Mouse (Mus musculus) embryo, embryonic 10.5 days (tissue): ENCODE measurements around the gene Sulf2.
A peak's percentile ranks its signal among the peaks of the same experiment; 100 is the strongest.
"Not testable (repeated sequence)": the region's sequence is repeated elsewhere in the genome, so short reads cannot be mapped to it uniquely, and the experiment has no call there.

ENCODE experiments used
- DNase-seq: peaks from one replicate; pipeline ENCODE4 v3.0.0-alpha.2; 2015; ENCODE audit warnings: low spot score

Gene Sulf2

GRCm38 (mm10) chr2:166155454-166155815, at the start of gene Sulf2:
Sulf2 (minus strand) TSS chr2:166155663.
- DNase-seq: peak; percentile 92

- DNase-seq: no peak
These were observed 48.7 kb upstream of the Sulf2 start for GRCm38 (mm10) chr2:166204174-166204573.

- no peak for DNase-seq
These were observed 48.2 kb upstream of the Sulf2 start for GRCm38 (mm10) chr2:166203647-166204046.

DNA sequence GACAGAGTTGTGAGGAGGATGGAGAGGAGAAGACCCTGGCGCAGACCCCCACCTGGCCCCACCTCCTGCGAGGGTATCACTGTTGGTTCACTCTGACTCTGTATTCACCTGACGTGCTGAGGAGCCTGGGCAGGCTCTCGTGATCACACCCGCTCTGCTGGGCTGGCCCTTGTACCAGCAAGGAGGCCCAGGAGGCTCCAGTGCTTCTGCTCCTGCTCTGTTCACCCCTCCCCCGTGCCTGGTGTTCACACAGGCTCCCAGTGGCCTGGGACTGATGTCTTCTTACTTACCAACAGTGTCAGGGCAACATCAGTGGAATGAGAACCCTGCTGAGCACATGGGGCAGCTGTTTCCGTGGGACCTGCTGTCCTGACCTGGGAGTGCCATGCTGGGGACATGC, 42.5 kb upstream of the Sulf2 start:
- peak; percentile 46 for DNase-seq

GRCm38 (mm10) chr2:166197064-166197463, 41.6 kb upstream of the Sulf2 start:
- peak; percentile 46 for DNase-seq

DNA sequence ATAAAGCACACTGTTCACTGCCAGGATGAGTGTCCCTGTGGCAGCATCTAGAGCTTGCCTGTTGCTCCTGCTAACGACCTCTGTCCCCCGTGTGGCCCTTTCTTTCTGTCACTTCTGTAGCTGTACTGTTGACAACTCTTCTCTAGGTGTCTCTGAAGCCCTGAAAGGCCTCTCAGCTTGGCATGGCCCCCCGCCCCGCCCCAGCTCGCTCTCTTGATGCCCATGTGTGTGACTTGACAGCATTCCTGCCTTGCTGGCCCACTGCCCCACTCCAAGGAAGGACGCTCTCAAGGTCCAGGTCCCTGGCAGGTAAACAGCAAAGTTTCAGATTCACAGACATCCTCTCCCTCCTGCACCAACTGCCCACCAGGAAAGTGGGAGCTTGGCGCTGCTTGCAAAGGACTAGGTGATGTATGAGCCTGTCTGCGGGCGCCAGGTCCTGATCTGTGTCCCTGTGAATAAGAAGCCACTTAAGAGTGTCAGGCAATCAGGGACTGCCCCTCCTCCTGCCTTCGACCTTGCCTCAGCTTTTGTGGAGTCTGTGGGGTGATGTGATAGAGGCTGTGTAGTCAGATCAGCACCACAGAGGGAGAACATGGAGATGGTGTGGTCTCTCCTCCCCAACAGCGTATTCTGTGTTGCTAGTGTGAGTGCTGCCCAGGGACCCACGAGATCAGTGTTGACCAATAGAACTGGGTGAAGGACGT, 40.8 kb upstream of the Sulf2 start:
- no peak for DNase-seq

DNA sequence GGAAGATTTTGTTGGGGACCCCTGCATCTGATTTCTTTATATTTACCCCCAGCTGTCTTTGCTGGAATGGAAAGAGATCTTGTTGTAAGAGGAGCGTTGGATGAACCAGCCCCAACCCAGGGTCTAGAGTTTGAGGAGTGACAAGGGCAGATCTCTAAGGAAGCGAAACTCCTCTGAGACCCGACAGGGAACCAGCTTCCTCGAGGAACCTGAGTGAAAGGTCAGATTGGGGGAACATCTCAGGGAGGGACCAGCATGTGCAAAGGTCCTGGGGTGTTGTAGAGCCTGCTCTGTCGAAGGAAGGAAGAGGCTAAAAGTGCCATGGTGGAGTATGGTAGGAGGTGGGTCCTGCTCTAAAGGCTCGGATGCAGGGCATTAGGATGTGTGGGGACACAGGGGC, 39.6 kb upstream of the Sulf2 start:
- no peak for DNase-seq

DNA sequence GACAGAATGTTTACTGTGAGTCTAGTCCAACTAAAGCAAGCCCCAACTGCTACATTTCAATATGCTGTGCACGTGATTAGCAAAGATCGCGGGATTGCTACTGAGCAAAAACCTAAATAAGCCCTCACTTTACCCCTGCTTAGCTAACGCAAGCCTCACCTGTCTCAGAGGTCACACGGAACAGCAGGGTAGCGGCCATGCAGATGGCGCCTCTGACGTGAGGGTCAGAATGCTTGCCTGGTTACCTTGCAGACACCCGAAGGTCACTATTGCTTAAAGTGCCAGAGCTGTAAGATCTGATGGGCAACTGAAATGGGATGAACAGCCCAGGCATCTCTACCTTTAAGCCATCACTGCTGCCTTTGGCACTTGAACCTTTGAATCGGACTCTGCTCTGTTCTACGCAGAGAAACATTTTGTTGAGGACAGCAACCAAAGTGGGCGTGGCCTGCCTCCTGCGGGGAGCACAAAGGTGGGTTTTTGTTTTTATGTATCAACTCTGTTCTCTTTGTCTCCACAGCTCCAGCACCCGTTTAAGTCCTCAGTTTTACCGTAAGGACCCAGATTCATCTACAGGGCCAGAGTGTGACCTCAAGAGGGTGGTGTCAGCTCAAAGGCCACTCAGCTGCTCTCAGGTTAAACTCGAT, 38.8 kb upstream of the Sulf2 start:
- DNase-seq: no peak

DNA sequence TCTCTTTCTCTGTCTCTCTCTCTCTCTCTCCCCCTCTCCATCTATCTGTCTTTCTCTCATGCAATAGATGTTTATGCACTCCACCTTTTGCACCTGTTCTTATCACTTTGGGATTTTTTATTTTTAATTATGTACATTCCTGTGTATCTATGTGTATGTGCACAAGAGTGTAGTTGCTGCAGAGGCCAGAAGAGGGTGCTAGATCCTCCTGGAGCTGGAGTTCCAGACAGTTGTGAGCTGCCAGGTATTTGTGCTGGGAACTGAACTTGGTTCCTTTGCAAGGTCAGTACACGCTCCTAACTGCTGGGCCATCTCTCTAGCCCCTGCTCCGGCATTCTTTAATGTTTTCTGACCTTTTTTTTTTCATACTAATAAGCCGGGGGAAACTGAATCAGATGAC, 38.0 kb upstream of the Sulf2 start:
- DNase-seq: no peak

DNA sequence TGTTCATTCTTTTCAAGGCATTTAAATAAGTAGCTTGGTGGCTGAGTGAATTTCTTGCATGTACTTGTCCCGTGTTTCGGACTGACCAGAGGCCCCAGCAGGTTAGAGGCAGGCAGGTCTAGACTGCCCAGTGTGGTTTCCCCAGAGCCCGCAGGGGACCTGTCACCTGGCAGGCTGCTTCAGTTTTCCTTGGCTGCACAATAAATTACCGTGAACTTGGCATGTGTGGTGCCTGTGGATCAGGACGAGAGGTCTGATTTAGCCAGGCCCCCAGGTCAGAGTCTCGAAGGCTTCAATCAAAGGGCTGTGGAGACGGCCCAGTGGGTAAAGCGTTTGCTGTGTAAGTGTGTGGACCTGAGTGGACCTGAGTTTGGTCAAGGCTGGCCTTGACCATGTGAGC, 35.4 kb upstream of the Sulf2 start:
- DNase-seq: no peak

DNA sequence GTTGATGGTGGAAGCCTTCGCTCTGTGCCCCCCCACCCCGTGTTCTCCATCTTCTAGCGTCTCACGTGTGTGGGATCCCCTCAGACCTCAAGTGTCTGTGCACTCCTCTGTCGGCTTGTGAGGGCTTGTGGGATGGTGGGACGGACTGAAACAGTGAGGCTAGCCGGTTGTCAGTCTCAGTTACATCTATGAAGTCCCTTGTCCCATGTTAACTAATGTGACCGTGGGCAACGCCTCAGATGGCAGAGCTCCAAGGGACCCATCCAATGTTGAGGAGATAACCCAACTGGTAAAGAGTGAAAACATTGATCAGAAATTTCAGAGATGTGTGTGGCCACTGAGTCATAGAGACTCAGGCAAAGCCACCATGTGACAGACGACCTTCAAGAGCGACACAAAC, 33.7 kb upstream of the Sulf2 start:
- no peak for DNase-seq

DNA sequence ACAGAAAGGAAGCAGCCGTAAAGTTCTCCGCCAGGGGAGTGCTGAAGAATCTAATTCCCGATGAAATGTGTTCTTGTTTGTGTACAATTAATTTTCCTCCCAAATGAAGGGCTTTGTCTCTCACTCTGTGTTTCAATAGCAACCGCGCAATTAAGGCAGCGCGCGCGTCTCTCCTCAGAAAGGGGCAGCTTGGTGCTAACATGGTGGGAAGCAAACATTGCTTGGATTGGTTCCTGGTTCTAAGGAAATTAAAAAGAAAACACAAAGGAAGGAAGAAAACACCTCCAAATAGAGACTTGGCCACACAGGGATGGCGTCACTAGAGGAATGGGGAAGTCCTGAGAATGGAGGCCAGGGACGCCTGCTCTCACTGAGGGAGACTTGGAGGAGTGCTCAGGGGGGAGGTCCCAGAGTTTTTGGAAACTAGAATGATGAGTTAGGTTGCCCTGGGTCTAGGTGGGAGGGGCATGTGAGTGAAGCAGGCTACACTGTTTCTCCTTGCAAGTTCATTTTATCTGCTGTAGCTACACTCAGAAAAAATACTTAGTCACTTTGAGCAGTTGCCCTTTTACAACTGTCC, 32.5 kb upstream of the Sulf2 start:
- DNase-seq: not testable (repeated sequence)

DNA sequence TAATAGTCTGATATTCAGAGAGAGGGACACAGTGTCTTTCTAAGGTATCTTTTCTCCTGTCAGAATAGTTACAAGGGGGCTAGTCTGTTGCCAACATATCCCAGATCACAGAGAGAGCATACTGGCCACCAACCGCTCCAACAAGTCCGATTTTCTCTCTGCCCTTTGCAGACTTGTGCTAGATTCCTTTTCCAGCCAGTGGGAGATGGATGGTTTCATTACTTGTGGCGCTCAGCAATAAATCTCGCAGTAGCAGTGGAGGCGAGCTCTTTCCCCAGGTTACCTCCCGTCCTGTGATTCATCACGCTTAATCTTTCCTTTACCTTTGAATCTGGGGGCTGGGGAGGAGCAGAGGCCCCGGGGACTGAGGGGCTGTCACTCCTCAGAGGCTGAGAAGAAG, 31.9 kb upstream of the Sulf2 start:
- not testable (repeated sequence) for DNase-seq

DNA sequence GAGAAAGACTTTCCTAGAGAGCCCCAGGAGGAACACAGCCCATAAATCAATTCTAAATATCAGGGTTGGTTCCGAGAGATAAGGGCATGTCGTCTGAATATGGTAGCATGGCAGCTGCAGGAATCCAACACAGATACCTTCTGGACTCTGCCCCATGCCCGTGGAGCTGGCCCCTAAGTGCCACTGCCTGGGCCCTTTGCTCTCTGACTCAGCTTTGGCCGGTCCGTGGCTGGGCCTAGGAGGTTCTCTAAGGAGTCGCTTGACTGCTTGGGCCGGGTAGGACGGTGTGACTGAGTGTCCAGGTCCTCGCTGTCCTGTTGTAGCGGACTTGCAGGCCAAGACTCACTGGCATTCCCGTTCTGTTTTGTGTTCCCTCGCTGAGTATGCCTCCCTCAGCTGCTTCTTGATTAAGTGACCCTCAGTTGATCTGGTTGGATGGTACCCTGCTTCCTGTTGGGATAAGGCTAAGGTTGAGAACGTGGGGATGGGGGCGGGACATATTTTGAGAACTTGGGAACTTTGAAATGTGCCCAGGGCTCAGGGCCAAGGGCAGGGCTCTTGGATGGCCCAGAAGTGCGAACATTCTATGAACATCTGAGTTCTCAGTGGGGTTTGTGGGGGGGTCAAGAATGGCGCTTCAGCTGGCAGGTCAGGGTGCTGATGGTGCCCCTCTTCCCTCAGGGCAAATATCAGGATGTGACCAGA, 30.9 kb upstream of the Sulf2 start:
- DNase-seq: no peak

DNA sequence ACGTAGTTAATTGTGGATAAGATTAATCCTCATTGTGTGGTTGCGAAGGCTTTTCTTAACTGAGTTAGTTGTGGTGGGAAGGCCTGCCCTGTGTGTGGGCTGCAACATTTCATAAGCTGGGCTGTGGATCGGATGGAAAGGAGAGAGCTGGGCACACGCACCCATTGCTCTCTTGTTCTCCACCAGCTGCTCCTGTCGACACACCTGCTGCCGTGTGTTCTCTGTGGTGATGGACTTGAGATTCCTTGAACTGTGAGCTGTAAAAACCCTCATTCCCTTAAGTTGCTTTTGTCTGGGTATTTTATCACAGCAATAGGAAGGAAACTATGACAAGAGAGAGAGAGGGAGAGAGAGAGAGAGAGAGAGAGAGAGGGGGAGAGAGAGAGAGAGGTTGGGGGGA, 30.3 kb upstream of the Sulf2 start:
- DNase-seq: no peak

GRCm38 (mm10) chr2:166184417-166184816, 29.0 kb upstream of the Sulf2 start:
- DNase-seq: peak; percentile 45

DNA sequence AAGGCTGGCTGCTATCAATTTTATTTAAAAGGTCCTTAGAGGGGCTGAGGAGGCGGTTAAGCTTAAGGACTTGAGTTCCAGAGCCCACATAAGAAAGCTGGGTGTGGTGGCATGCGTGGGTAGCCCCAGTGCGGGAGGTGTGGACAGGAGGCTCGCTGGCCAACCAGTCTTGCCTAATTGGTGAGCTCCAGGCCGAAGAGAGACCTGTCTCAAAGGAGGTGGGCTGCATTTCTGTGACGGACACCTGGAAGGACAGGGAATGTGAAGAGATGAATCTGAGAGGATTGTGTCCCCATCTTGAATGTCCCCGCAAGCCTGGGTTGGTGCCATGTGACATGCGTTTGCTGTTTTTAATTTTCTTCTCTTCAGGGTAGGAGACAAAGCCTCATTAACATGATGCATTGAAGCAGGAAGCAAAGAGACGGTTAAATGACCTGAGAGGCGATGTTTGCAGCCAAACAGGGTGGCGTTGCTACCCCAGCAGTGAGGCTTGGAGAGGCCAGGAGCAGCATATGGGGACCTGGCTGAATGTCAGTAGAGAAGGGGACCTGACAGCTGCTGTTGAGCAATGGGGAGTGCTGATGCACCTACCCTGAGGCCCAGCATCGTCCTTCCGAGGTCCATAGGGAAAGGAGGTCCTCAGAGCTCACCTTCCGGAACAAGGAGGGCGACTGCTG, 26.7 kb upstream of the Sulf2 start:
- DNase-seq: peak; percentile 35

DNA sequence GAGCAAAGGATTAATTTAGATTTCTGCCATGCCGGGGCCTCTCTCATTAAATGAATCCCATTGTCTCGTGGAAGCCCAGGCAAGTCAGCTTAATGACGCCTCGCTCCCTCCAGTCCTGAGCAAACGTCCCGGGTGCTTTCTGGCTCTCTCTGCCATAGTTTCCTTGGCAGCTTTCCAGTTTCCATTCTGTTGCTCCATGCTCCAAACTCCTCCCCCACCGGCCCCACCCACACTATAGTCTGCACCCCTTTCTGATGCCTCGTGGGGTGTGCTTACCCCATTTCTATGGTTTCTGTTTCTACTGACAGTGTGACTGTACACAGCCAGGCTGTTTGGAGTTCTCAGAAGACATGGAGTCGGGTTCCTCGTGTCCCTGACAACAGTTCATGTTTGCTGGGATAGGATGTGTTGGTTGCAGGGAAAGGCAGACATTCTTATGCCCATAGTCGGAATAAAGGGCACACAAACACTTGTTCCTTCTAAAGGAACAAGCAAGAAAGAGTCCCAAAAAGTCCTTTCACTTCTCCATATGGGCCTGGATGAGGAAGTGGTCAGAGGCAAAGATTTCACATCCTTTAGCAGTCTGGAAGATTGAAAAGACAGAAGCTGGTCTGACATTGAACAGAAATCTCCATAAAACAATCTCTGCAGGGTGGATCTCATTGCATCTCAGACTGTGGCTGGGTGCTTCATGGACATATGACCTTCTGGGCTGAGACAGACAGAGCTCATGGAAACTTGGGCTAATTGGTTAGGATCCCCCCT, 25.5 kb upstream of the Sulf2 start:
- peak; percentile 40 for DNase-seq

GRCm38 (mm10) chr2:166180136-166180649, 24.7 kb upstream of the Sulf2 start:
- DNase-seq: peak; percentile 85

GRCm38 (mm10) chr2:166179457-166180101, 24.1 kb upstream of the Sulf2 start:
- peak; percentile 93 for DNase-seq
